Mouse (Mus musculus) heart, postnatal 0 days (tissue): ENCODE results near the gene Slc46a1.

ENCODE experiments used
- CTCF ChIP-seq: IDR thresholded peaks from 2 replicates; pipeline ENCODE4 v1.5.1; 2016; ENCODE audit warnings: antibody characterized with exemption, control low read depth, low read depth
- EP300 ChIP-seq: IDR thresholded peaks from 2 replicates; pipeline ENCODE4 v1.6.1; 2016; ENCODE audit warnings: antibody characterized with exemption, low read depth

DNA sequence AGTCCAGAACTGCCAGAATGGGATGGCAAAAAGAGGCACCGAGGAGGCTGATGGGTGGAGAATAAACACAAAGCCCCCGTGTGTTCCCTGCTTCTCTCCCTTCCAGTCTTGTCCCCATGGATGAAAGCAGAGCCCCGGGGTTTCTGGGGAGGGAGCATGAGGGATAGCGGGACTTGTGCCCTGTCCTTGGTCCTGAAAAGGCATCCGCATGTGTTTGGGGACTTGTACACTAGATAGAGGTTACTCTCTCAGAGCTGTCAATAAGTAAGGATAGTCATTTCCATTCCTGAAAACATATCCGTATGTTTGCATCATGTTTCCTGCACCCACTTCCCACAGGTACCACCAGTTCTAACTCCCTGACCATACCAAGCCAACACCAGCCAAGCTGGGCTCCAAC, 30.4 kb downstream of the Slc46a1 start:
- TF ChIP-seq CTCF (no peak), EP300 (no peak)
